Mouse (Mus musculus): ENCODE results near the gene Atxn10.

DNA sequence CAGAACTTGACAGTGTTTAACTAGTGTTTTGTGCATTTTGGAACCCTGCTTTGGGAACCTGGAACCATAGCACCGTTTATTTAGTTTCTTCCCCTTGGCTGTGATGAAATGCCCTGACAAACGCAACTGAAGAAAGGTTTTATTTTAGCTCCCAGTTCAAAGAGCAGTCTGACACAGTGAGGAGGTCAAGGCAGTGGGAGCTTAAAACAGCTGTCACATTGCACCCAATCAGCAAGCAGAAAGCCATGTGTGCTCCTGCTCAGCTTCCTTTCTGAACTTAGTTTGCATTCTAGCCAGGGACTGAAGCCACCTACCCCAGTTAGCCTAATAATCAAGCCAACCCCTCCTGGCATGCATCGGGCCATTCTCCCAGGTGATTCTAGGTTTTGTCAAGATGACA is 110.6 kb downstream of the Atxn10 start:
- TF ChIP-seq CTCF (IDR thresholded peaks at IDR 0.05; ENCODE audit: control insufficient read depth, insufficient read depth, low read length) (no peak), POLR2A (IDR thresholded peaks at IDR 0.05; ENCODE audit: borderline replicate concordance, control insufficient read depth, low read depth, low read length) (no peak)

Measured in bone marrow, adult 2 months (tissue).